Mouse (Mus musculus) C2C12 (cell line): Measurements from ENCODE around the gene Calm2. TPM values are rescaled to one million over a fixed set of nuclear protein-coding genes. Genes with fewer than 3 reads are reported as not detected.

Experiments used
- H3K27me3 ChIP-seq: one replicate; pipeline ENCODE4 v1.6.1; 2011; ENCODE audit not compliant: control insufficient read depth, insufficient read depth, insufficient read length
- H3K36me3 ChIP-seq: one replicate; pipeline ENCODE4 v1.6.1; 2011; ENCODE audit not compliant: control insufficient read depth, insufficient read depth
- H3K4me3 ChIP-seq: one replicate; pipeline ENCODE4 v1.5.1; 2011; ENCODE audit warnings: mild to moderate bottlenecking, control low read depth; ENCODE audit not compliant: poor library complexity, insufficient read depth, severe bottlenecking
- H3K79me2 ChIP-seq: one replicate; pipeline ENCODE4 v1.6.1; 2011; ENCODE audit not compliant: control insufficient read depth, insufficient read depth
- H3K79me3 ChIP-seq: one replicate; pipeline ENCODE4 v1.6.1; 2011; ENCODE audit warnings: low read depth, control low read depth
- H3ac ChIP-seq: one replicate; pipeline ENCODE3; 2011; ENCODE audit warnings: low read depth; ENCODE audit not compliant: control insufficient read depth, insufficient read length
- CEBPB ChIP-seq: IDR thresholded peaks from one replicate; pipeline ENCODE4 v1.6.1; 2011; ENCODE audit warnings: low read depth, mild to moderate bottlenecking, control low read depth, moderate library complexity
- CTCF ChIP-seq: IDR thresholded peaks from one replicate; pipeline ENCODE4 v1.5.1; 2011; ENCODE audit not compliant: control insufficient read depth, insufficient read depth, insufficient read length
- FOSL1 ChIP-seq: IDR thresholded peaks from one replicate; pipeline ENCODE4 v1.8.0; 2011; ENCODE audit warnings: mild to moderate bottlenecking, low read length; ENCODE audit not compliant: poor library complexity, insufficient read depth, severe bottlenecking
- MAX ChIP-seq: IDR thresholded peaks from one replicate; pipeline ENCODE4 v1.6.1; 2011; ENCODE audit warnings: mild to moderate bottlenecking, control low read depth
- MYOD1 ChIP-seq: IDR thresholded peaks from one replicate; pipeline ENCODE4 v1.6.1; 2011; ENCODE audit warnings: low read depth; ENCODE audit not compliant: control insufficient read depth, insufficient read length
- MYOG ChIP-seq: IDR thresholded peaks from one replicate; pipeline ENCODE4 v1.6.1; 2011; ENCODE audit not compliant: control insufficient read depth, insufficient read length; ENCODE audit errors: extremely low read depth
- USF1 ChIP-seq: IDR thresholded peaks from one replicate; pipeline ENCODE4 v1.6.1; 2011; ENCODE audit warnings: low read depth, mild to moderate bottlenecking, control low read depth, moderate library complexity
- polyA plus RNA-seq: library from polyadenylated mRNA; unstranded; fragments of >200 nt; fragmentation: generic; extraction: Trizol; gene quantifications from one replicate; pipeline ENCODE4 v1.2.1, GENCODE M21; 2012; ENCODE audit warnings: missing spikeins

The Calm2 gene
- polyA plus RNA-seq, 1 experiment = 321 TPM

DNA sequence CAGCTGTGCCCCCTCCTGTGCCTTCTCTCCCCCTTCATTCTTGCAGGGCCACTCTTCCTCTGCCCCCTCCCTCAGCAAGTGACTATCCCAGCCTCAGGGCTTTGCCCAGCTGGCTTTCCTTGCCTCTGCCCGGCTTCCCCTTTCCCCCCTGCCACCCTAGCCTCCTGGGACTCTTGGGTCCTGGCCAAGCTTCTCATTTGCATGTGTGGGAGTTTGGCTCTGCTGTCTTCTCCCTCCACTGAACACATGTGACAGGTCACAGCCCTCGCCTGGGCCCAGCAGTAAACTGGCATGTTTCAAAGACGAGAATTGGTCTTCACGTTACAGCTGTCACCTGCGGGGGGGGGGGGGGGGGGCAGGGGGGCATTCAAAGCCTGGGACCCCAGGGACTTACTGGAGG is 59.7 kb downstream of the Calm2 start:
- TF ChIP-seq MYOD1 = no peak
- no peak for TF ChIP-seq MYOG
- TF ChIP-seq CTCF = no peak
- no peak for TF ChIP-seq FOSL1
- no peak for TF ChIP-seq MAX
- no peak for TF ChIP-seq CEBPB
- no peak for TF ChIP-seq USF1
- no peaks in the 10 kb centered on the region for H3K79me2 ChIP-seq
- no peak overlapping the region for H3ac ChIP-seq
- H3K79me3 ChIP-seq = no peaks in the 10 kb centered on the region
- H3K4me3 ChIP-seq = no peak overlapping the region
- H3K27me3 ChIP-seq = no peaks in the 10 kb centered on the region
- no peaks in the 10 kb centered on the region for H3K36me3 ChIP-seq

DNA sequence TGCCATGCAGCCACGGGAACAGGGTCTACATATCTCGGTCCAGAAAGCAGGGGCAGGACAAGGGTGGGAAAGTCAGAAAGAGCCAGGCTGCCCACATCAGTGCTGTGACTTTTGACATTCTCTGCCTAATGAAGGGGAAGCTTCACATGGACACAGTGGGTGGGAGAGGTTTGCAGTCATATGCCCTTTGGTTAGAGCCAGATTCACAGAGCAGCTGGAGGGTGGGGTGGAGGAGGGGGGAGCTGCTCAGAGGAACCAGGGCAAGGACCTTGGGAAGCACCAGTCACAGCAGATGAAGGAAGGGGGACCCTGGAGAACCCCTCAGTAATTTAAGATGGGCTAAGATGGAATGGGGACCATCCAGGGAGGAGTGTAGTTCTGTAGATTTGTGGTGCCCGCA is 60.9 kb downstream of the Calm2 start:
- Histone ChIP-seq H3K36me3 (no peaks in the 10 kb centered on the region), H3K4me3 (no peak overlapping the region), H3ac (no peak overlapping the region), H3K27me3 (no peaks in the 10 kb centered on the region), H3K79me2 (no peaks in the 10 kb centered on the region), H3K79me3 (no peaks in the 10 kb centered on the region)
- no peak for TF ChIP-seq MAX

Other genes starting within 250 kb of the Calm2 start
- gene Mcfd2, start 181.0 kb downstream of the Calm2 start, polyA plus RNA-seq = 43.1 TPM
- gene Ttc7, start 164.0 kb downstream of the Calm2 start, polyA plus RNA-seq = 9.8 TPM
- not detected for gene Stpg4, start 19.2 kb downstream of the Calm2 start, polyA plus RNA-seq
- 0.01 TPM for gene Epcam, start 189.0 kb upstream of the Calm2 start, polyA plus RNA-seq
- gene Msh2, start 225.4 kb upstream of the Calm2 start, polyA plus RNA-seq = 12.9 TPM